Mouse (Mus musculus): ENCODE measurements around the gene Myo1a. TPM values are rescaled to one million over a fixed set of nuclear protein-coding genes. Genes with fewer than 3 reads are reported as not detected.
A peak's percentile ranks its signal among the peaks of the same experiment; 100 is the strongest.
"Not testable (repeated sequence)": the region's sequence is repeated elsewhere in the genome, so short reads cannot be mapped to it uniquely, and the experiment has no call there.

Myo1a gene
- 1 to 10 TPM in 2 of 4 experiments, under 1 TPM in 2; 0.59 to 1.2 (median 0.94) TPM for total RNA-seq (2022)

- DNase-seq (ENCODE audit: low spot score in 2 of 2): no peak
Observed at GRCm38 (mm10) chr10:127704766-127705220, at the start of gene Myo1a. Gene Myo1a, plus strand, starts transcription at chr10:127705170.

GRCm38 (mm10) chr10:127657617-127658016, 47.4 kb upstream of the Myo1a start:
- not testable (repeated sequence) for DNase-seq (ENCODE audit: low spot score in 2 of 2)

GRCm38 (mm10) chr10:127658076-127658475, 46.9 kb upstream of the Myo1a start:
- no peak for DNase-seq (ENCODE audit: low spot score in 2 of 2)

GRCm38 (mm10) chr10:127659551-127659950, 45.4 kb upstream of the Myo1a start:
- no peak for DNase-seq (ENCODE audit: low spot score in 2 of 2)

- no peak for DNase-seq (ENCODE audit: low spot score in 2 of 2)
Observed at GRCm38 (mm10) chr10:127661291-127661914, 43.6 kb upstream of the Myo1a start.

- peak in 1 of 2 experiments; percentile 65 for DNase-seq (ENCODE audit: low spot score in 2 of 2)
Observed at GRCm38 (mm10) chr10:127661915-127662663, 42.9 kb upstream of the Myo1a start.

GRCm38 (mm10) chr10:127662666-127663253, 42.2 kb upstream of the Myo1a start:
- peak in 1 of 2 experiments; percentile 50 for DNase-seq (ENCODE audit: low spot score in 2 of 2)

- DNase-seq (ENCODE audit: low spot score in 2 of 2): no peak
Observed at GRCm38 (mm10) chr10:127663590-127663989, 41.4 kb upstream of the Myo1a start.

- DNase-seq (ENCODE audit: low spot score in 2 of 2): no peak
Observed at GRCm38 (mm10) chr10:127664166-127664565, 40.8 kb upstream of the Myo1a start.

GRCm38 (mm10) chr10:127664891-127665290, 40.1 kb upstream of the Myo1a start:
- no peak for DNase-seq (ENCODE audit: low spot score in 2 of 2)

GRCm38 (mm10) chr10:127665366-127666181, 39.4 kb upstream of the Myo1a start:
- DNase-seq (ENCODE audit: low spot score in 2 of 2): no peak

- DNase-seq (ENCODE audit: low spot score in 2 of 2): peak; percentile 60 to 83
Observed at GRCm38 (mm10) chr10:127666501-127667268, 38.3 kb upstream of the Myo1a start, which contains the start of gene Nemp1. Gene Nemp1, plus strand, starts transcription at chr10:127666901.

- DNase-seq (ENCODE audit: low spot score in 2 of 2): peak in 1 of 2 experiments; percentile 76
Observed at GRCm38 (mm10) chr10:127667269-127668092, 37.5 kb upstream of the Myo1a start.

GRCm38 (mm10) chr10:127668093-127669050, 36.6 kb upstream of the Myo1a start, which contains the start of gene Nab2:
Gene Nab2, minus strand, starts transcription at chr10:127668568.
- DNase-seq (ENCODE audit: low spot score in 2 of 2): peak; percentile 75 to 85

- DNase-seq (ENCODE audit: low spot score in 2 of 2): peak in 1 of 2 experiments; percentile 75
Observed at GRCm38 (mm10) chr10:127669170-127669569, 35.8 kb upstream of the Myo1a start.

GRCm38 (mm10) chr10:127670185-127670584, 34.8 kb upstream of the Myo1a start:
- DNase-seq (ENCODE audit: low spot score in 2 of 2): no peak

GRCm38 (mm10) chr10:127671276-127671675, 33.7 kb upstream of the Myo1a start:
- DNase-seq (ENCODE audit: low spot score in 2 of 2): no peak

GRCm38 (mm10) chr10:127674046-127674655, 30.8 kb upstream of the Myo1a start:
- DNase-seq (ENCODE audit: low spot score in 2 of 2): no peak

Measured in left cerebral cortex, adult 8-10 months (tissue).